Mouse (Mus musculus) midbrain, embryonic 13.5 days (tissue): ENCODE measurements around the gene Efr3b. TPM values are rescaled to one million over a fixed set of nuclear protein-coding genes. Genes with fewer than 3 reads are reported as not detected.
A peak's percentile ranks its signal among the peaks of the same experiment; 100 is the strongest.

Source experiments
- ATAC-seq: fragments of 200-750 bp; cut with Nextera tagmentation; 2 replicates; pipeline ENCODE4 v1.8.0; 2017; ENCODE audit warnings: mild to moderate bottlenecking, moderate TSS enrichment, moderate library complexity
- H3K27ac ChIP-seq: fragments of 300-500 bp; sonication (generic); 2 replicates; pipeline ENCODE4 v1.5.1; 2015; ENCODE audit warnings: inconsistent platforms, mild to moderate bottlenecking, moderate library complexity
- H3K27me3 ChIP-seq: fragments of 300-500 bp; sonication (generic); 2 replicates; pipeline ENCODE4 v1.6.1; 2015; ENCODE audit warnings: mild to moderate bottlenecking, inconsistent platforms
- H3K36me3 ChIP-seq: fragments of 300-500 bp; sonication (generic); 2 replicates; pipeline ENCODE4 v1.6.1; 2015; ENCODE audit warnings: mild to moderate bottlenecking, inconsistent platforms
- H3K4me1 ChIP-seq: fragments of 300-500 bp; sonication (generic); replicated peaks from 2 replicates; pipeline ENCODE4 v1.6.1; 2015; ENCODE audit warnings: inconsistent platforms
- H3K4me2 ChIP-seq: fragments of 300-500 bp; sonication (generic); replicated peaks from 2 replicates; pipeline ENCODE4 v1.6.1; 2015; ENCODE audit warnings: moderate library complexity, mild to moderate bottlenecking, inconsistent platforms
- H3K4me3 ChIP-seq: fragments of 300-500 bp; sonication (generic); replicated peaks from 2 replicates; pipeline ENCODE4 v1.5.1; 2015; ENCODE audit warnings: mild to moderate bottlenecking, inconsistent platforms
- H3K9ac ChIP-seq: fragments of 300-500 bp; sonication (generic); replicated peaks from 2 replicates; pipeline ENCODE4 v1.6.1; 2015; ENCODE audit warnings: mild to moderate bottlenecking, inconsistent platforms
- H3K9me3 ChIP-seq: fragments of 300-500 bp; sonication (generic); 2 replicates; pipeline ENCODE4 v1.6.1; 2016; ENCODE audit warnings: mild to moderate bottlenecking, inconsistent platforms
- WGBS: fragments of 180-500 bp; shearing (Covaris S2); methylation state at CpG from one replicate; pipeline ENCODE4 v1.1.7; 2015; 5-methylcytosine and 5-hydroxymethylcytosine counted together
- polyA plus RNA-seq: library from polyadenylated mRNA; unstranded; fragments of >200 nt; fragmentation: Nextera tagmentation; extraction: Ambion mirVana; gene quantifications from 2 replicates; pipeline ENCODE4 v1.2.1, GENCODE M21; 2015

Efr3b gene
- polyA plus RNA-seq, 1 experiment from 2014 or later = 37.9 TPM

- H3K27me3 ChIP-seq = no peaks in the 10 kb centered on the region
- no peak overlapping the region for H3K4me3 ChIP-seq
- H3K9me3 ChIP-seq = no peaks in the 10 kb centered on the region
- ATAC-seq = no peak
- H3K27ac ChIP-seq = no peak overlapping the region
- H3K36me3 ChIP-seq = peaks cover 2% of the 10 kb centered on the region; the same call in 1 of the 2 replicates
- H3K4me1 ChIP-seq = no peaks in the 10 kb centered on the region
- 89% methylated on average over 11 of the region's 11 CpGs for WGBS
- no peak overlapping the region for H3K9ac ChIP-seq
- H3K4me2 ChIP-seq = no peak overlapping the region
Observed at GRCm38 (mm10) chr12:4028516-4028915, 10.2 kb downstream of the Efr3b start.

- peaks cover 5% of the 10 kb centered on the region for H3K4me1 ChIP-seq
- ATAC-seq = no peak
- WGBS = 82% methylated on average over 5 of the region's 5 CpGs
- 0 out of 2 replicates have a peak, but pooled peaks cover 2% of the 10 kb centered on the region for H3K36me3 ChIP-seq
- no peaks in the 10 kb centered on the region for H3K9me3 ChIP-seq
- no peak overlapping the region for H3K27ac ChIP-seq
- no peak overlapping the region for H3K4me2 ChIP-seq
- H3K4me3 ChIP-seq = no peak overlapping the region
- no peak overlapping the region for H3K9ac ChIP-seq
- no peaks in the 10 kb centered on the region for H3K27me3 ChIP-seq
Observed at GRCm38 (mm10) chr12:4024356-4024755, 14.4 kb downstream of the Efr3b start.

- Histone ChIP-seq H3K4me3 (no peak overlapping the region), H3K36me3 (0 out of 2 replicates have a peak, but pooled peaks cover 1% of the 10 kb centered on the region), H3K9me3 (no peaks in the 10 kb centered on the region), H3K4me2 (no peak overlapping the region), H3K9ac (no peak overlapping the region), H3K4me1 (peaks cover 5% of the 10 kb centered on the region), H3K27me3 (no peaks in the 10 kb centered on the region), H3K27ac (no peak overlapping the region)
- 96% methylated on average over 14 of the region's 14 CpGs for WGBS
- no peak for ATAC-seq
Observed at GRCm38 (mm10) chr12:4023501-4023900, 15.2 kb downstream of the Efr3b start.

- Histone ChIP-seq H3K36me3 (no peaks in the 10 kb centered on the region), H3K27me3 (no peaks in the 10 kb centered on the region), H3K9ac (no peak overlapping the region), H3K4me1 (peaks cover 5% of the 10 kb centered on the region), H3K4me2 (no peak overlapping the region), H3K9me3 (no peaks in the 10 kb centered on the region), H3K4me3 (no peak overlapping the region), H3K27ac (no peak overlapping the region)
- ATAC-seq = no peak
- WGBS = 89% methylated on average over 7 of the region's 7 CpGs
Observed at GRCm38 (mm10) chr12:4022845-4023244, 15.9 kb downstream of the Efr3b start.

GRCm38 (mm10) chr12:4020505-4020904, 18.2 kb downstream of the Efr3b start:
- ATAC-seq = peak; percentile 53; the same call in 1 of the 2 replicates
- Histone ChIP-seq H3K4me2 (no peak overlapping the region), H3K4me3 (no peak overlapping the region), H3K4me1 (peaks cover 10% of the 10 kb centered on the region), H3K27ac (no peak overlapping the region), H3K36me3 (no peaks in the 10 kb centered on the region), H3K9ac (0 out of 2 replicates have a peak overlapping the region, but pooled peaks have one; percentile 36), H3K9me3 (no peaks in the 10 kb centered on the region), H3K27me3 (no peaks in the 10 kb centered on the region)
- 48% methylated on average over 8 of the region's 8 CpGs for WGBS

DNA sequence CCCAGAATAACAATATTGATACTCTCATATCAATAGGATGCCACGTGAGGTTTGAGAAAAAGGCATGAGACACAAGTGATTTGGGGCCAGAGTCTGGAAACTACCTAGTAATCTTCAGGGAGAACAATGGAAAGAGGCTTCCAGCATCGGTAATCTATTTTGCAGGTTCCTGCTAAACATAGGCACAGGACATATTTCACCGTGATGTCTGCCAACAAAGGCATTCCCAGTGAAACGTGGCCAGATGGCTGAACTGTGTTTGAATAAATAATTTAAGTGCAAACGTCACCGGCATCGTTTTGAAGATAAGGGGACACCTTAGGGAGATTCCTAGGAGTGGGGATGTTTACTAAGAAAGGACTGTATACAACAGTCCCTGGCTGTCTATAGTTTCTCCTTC, 22.4 kb downstream of the Efr3b start:
- Histone ChIP-seq H3K27ac (peak overlapping the region; percentile 14; the same call in 1 of the 2 replicates), H3K27me3 (no peaks in the 10 kb centered on the region), H3K36me3 (0 out of 2 replicates have a peak, but pooled peaks cover 4% of the 10 kb centered on the region), H3K4me3 (no peak overlapping the region), H3K9me3 (no peaks in the 10 kb centered on the region), H3K4me2 (no peak overlapping the region), H3K9ac (no peak overlapping the region), H3K4me1 (peaks cover 10% of the 10 kb centered on the region)
- ATAC-seq = no peak
- WGBS = 64% methylated on average over 7 of the region's 7 CpGs

DNA sequence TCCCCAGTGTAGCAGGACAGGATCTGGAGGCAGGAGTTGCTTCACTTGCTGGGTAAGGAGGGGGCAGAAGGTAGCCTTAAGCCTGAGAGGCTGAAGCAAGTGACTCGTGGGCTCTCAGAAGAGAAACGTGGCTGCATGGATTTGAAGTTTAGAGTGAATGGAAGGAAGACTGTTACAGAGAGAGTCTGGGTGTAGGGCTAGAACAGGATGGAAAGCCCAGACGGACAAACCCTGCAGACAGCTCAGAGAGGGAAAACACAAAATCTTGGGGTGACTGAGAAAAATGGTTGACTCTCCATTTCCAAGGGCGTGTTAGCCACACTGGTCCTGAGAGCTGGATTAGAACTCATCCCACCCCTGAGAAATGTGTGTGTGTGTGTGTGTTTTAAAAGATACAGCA, 23.0 kb downstream of the Efr3b start:
- no peaks in the 10 kb centered on the region for H3K27me3 ChIP-seq
- 82% methylated on average over 4 of the region's 4 CpGs for WGBS
- no peak overlapping the region for H3K4me2 ChIP-seq
- no peaks in the 10 kb centered on the region for H3K9me3 ChIP-seq
- no peak for ATAC-seq
- no peak overlapping the region for H3K9ac ChIP-seq
- 0 out of 2 replicates have a peak, but pooled peaks cover 4% of the 10 kb centered on the region for H3K36me3 ChIP-seq
- H3K4me3 ChIP-seq = no peak overlapping the region
- no peak overlapping the region for H3K27ac ChIP-seq
- H3K4me1 ChIP-seq = peaks cover 9% of the 10 kb centered on the region

- Histone ChIP-seq H3K9ac (no peak overlapping the region), H3K4me3 (no peak overlapping the region), H3K27me3 (no peaks in the 10 kb centered on the region), H3K4me2 (no peak overlapping the region), H3K27ac (no peak overlapping the region), H3K36me3 (0 out of 2 replicates have a peak, but pooled peaks cover 4% of the 10 kb centered on the region), H3K4me1 (peaks cover 5% of the 10 kb centered on the region), H3K9me3 (no peaks in the 10 kb centered on the region)
- no peak for ATAC-seq
- 76% methylated on average over 7 of the region's 7 CpGs for WGBS
Observed at GRCm38 (mm10) chr12:4015255-4015654, 23.5 kb downstream of the Efr3b start.

DNA sequence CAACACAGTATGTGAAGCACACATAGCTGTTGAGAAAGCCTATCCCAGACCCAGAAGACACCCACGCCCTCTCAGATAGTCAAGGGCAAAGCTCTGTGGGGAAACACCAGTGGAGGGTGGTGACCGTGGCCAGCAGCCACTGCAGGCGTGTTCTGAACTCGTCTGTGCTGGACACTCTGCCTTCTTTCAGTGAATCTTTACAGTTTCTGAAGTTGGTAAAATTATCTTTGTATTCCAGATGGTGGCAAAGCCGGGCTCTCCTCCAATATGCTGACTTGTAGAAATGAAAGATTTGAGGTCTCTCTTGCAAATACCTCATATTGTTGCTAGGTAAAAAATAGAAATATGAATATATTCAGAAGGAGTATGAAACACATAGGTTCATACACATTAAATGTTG, 27.0 kb downstream of the Efr3b start:
- Histone ChIP-seq H3K36me3 (0 out of 2 replicates have a peak, but pooled peaks cover 4% of the 10 kb centered on the region), H3K27me3 (no peaks in the 10 kb centered on the region), H3K27ac (no peak overlapping the region), H3K4me2 (no peak overlapping the region), H3K4me3 (no peak overlapping the region), H3K4me1 (peaks cover 30% of the 10 kb centered on the region), H3K9me3 (no peaks in the 10 kb centered on the region), H3K9ac (no peak overlapping the region)
- ATAC-seq = no peak
- 91% methylated on average over 5 of the region's 5 CpGs for WGBS

- WGBS = 88% methylated on average over 4 of the region's 4 CpGs
- 0 out of 2 replicates have a peak, but pooled peaks cover 4% of the 10 kb centered on the region for H3K36me3 ChIP-seq
- no peak overlapping the region for H3K4me2 ChIP-seq
- no peak for ATAC-seq
- no peaks in the 10 kb centered on the region for H3K9me3 ChIP-seq
- H3K27ac ChIP-seq = no peak overlapping the region
- H3K4me1 ChIP-seq = peaks cover 33% of the 10 kb centered on the region
- H3K9ac ChIP-seq = no peak overlapping the region
- H3K4me3 ChIP-seq = no peak overlapping the region
- H3K27me3 ChIP-seq = no peaks in the 10 kb centered on the region
Observed at GRCm38 (mm10) chr12:4011301-4011700, 27.4 kb downstream of the Efr3b start.

DNA sequence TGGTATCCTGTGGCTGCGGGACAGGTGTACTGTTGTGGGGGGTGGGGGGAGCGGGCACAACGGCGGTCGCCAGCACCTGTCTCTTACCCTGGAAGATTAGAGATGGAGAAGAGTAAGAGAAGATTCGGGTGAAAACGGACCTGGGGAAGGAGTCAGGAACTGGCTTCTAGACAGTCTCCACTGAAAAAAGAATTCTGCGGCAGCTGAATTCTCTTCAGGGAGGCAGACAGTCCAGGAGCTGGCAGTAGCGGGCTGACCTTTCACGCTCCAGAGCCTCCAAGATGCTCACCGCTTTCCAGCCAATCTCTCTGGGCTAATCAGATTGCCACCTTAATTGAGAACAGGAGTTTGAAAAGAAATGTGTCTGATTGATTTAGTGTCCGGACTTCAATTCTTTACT, 30.0 kb downstream of the Efr3b start:
- peaks cover 39% of the 10 kb centered on the region for H3K4me1 ChIP-seq
- no peaks in the 10 kb centered on the region for H3K9me3 ChIP-seq
- H3K9ac ChIP-seq = no peak overlapping the region
- WGBS = 44% methylated on average over 12 of the region's 12 CpGs
- no peak overlapping the region for H3K4me3 ChIP-seq
- 0 out of 2 replicates have a peak, but pooled peaks have one; percentile 44 for ATAC-seq
- H3K27me3 ChIP-seq = no peaks in the 10 kb centered on the region
- 0 out of 2 replicates have a peak, but pooled peaks cover 4% of the 10 kb centered on the region for H3K36me3 ChIP-seq
- peak overlapping the region; percentile 62 for H3K27ac ChIP-seq
- 0 out of 2 replicates have a peak overlapping the region, but pooled peaks have one; percentile 5 for H3K4me2 ChIP-seq

DNA sequence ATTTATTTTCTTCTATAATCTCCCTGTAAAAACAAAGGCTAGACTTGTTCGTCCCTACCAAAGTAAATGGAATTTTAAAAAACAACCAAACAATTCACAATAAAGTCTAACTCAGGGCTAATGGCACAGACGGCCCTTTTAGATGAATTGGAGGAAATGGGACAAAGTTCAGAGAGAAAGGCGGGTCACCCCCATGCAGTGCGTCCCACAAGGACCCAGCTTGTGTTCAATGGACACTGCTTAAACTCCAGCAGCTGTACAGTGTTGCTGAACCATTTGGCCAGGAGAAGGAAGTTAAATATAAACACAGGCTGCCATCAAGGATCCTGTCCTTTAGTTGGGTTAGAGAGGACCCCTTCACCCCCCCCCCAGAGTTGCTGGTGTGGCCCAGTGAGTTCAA, 30.9 kb downstream of the Efr3b start:
- Histone ChIP-seq H3K27ac (peak overlapping the region; percentile 30; the same call in 1 of the 2 replicates), H3K9ac (no peak overlapping the region), H3K27me3 (no peaks in the 10 kb centered on the region), H3K36me3 (0 out of 2 replicates have a peak, but pooled peaks cover 4% of the 10 kb centered on the region), H3K4me2 (no peak overlapping the region), H3K9me3 (no peaks in the 10 kb centered on the region), H3K4me3 (no peak overlapping the region), H3K4me1 (peaks cover 39% of the 10 kb centered on the region)
- ATAC-seq = no peak
- WGBS = 65% methylated on average over 4 of the region's 4 CpGs

DNA sequence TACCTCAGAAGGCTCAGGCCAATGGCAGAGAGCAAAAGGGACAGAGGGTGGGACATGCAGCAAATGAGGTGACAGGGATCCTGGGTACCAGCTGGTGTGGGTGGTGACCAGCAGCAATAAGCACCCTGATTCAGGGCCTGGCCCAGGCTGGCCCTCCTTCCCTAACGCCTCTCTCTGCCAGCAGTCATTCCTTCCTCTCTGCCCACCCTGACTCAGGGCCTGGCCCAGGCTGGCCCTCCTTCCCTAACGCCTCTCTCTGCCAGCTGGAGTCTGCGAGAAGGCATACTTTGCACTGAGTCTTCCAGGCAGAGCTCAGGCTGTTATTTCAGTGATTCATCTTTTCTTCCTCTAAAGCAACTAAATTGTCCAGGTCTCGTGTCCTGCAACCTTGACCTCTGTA, 31.5 kb downstream of the Efr3b start:
- H3K36me3 ChIP-seq = 0 out of 2 replicates have a peak, but pooled peaks cover 4% of the 10 kb centered on the region
- H3K9ac ChIP-seq = no peak overlapping the region
- H3K27ac ChIP-seq = peak overlapping the region; percentile 40; the same call in 1 of the 2 replicates
- peaks cover 39% of the 10 kb centered on the region for H3K4me1 ChIP-seq
- WGBS = 57% methylated on average over 4 of the region's 4 CpGs
- no peak overlapping the region for H3K4me3 ChIP-seq
- H3K4me2 ChIP-seq = no peak overlapping the region
- H3K27me3 ChIP-seq = no peaks in the 10 kb centered on the region
- H3K9me3 ChIP-seq = no peaks in the 10 kb centered on the region
- ATAC-seq = no peak; the same call in 1 of the 2 replicates
